Mouse (Mus musculus): Measurements from ENCODE around the gene Arf3. TPM values are rescaled to one million over a fixed set of nuclear protein-coding genes. Genes with fewer than 3 reads are reported as not detected.
A peak's percentile ranks its signal among the peaks of the same experiment; 100 is the strongest.

The Arf3 gene
- polyA plus RNA-seq, 1 experiment: 72.0 TPM

DNA sequence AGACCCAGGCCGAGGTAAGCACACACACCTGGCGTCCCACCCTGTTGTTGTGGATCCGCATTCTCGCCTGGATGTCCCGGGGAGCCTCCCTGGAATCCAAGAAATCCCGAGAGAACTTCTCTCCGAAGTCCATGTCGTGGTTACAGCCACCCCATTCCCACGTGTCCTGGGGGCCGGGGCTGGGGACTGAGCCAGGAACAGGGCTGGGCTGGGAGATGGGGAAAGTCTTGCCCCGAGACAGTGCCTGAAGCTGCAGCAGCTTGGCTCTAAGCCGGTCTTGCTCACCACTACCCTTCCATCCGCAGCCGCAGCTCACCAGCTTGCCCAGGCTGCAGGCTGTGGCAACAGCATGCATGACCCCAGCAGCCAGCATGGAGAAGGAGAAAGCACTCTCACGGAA, 11.1 kb upstream of the Arf3 start:
- Histone ChIP-seq H3ac (ENCODE audit: control insufficient read depth, insufficient read length) (no peak overlapping the region), H3K36me3 (ENCODE audit: control insufficient read depth, insufficient read depth) (no peaks in the 10 kb centered on the region), H3K4me2 (ENCODE audit: low read depth) (no peak overlapping the region), H3K27me3 (ENCODE audit: control insufficient read depth, insufficient read depth, insufficient read length) (no peaks in the 10 kb centered on the region), H3K4me3 (no peak overlapping the region), H3K79me2 (ENCODE audit: control insufficient read depth, insufficient read depth) (no peaks in the 10 kb centered on the region)
- TF ChIP-seq CEBPB (IDR thresholded peaks at IDR 0.05; ENCODE audit: insufficient read depth, poor library complexity, severe bottlenecking): no peak
- no peak for TF ChIP-seq E2F4 (IDR thresholded peaks at IDR 0.05; ENCODE audit: insufficient read depth)
- no peak for TF ChIP-seq SRF (IDR thresholded peaks at IDR 0.05; ENCODE audit: control insufficient read depth, insufficient read length, low read depth)
- TF ChIP-seq TCF3 (IDR thresholded peaks at IDR 0.05; ENCODE audit: insufficient read length, low read depth): no peak
- TF ChIP-seq MYOD1 (IDR thresholded peaks at IDR 0.05; ENCODE audit: control insufficient read depth in 1 of 3, insufficient read length in 2 of 3, low read depth in 2 of 3): no peak
- TF ChIP-seq POLR2A (IDR thresholded peaks at IDR 0.05; ENCODE audit: insufficient read length, low read depth): no peak
- no peak for TF ChIP-seq MYOG (IDR thresholded peaks at IDR 0.05; ENCODE audit: control insufficient read depth in 1 of 3, insufficient read depth in 1 of 3, insufficient read length in 2 of 3, low read depth in 2 of 3)
- TF ChIP-seq USF1 (IDR thresholded peaks at IDR 0.05; ENCODE audit: low read depth): no peak
- no peak for TF ChIP-seq POLR2AphosphoS2 (IDR thresholded peaks at IDR 0.05; ENCODE audit: insufficient read length, low read depth)
- no peak for TF ChIP-seq TCF12 (IDR thresholded peaks at IDR 0.05; ENCODE audit: insufficient read depth, poor library complexity, severe bottlenecking)
- TF ChIP-seq REST (IDR thresholded peaks at IDR 0.05; ENCODE audit: insufficient read depth, insufficient read length): no peak

DNA sequence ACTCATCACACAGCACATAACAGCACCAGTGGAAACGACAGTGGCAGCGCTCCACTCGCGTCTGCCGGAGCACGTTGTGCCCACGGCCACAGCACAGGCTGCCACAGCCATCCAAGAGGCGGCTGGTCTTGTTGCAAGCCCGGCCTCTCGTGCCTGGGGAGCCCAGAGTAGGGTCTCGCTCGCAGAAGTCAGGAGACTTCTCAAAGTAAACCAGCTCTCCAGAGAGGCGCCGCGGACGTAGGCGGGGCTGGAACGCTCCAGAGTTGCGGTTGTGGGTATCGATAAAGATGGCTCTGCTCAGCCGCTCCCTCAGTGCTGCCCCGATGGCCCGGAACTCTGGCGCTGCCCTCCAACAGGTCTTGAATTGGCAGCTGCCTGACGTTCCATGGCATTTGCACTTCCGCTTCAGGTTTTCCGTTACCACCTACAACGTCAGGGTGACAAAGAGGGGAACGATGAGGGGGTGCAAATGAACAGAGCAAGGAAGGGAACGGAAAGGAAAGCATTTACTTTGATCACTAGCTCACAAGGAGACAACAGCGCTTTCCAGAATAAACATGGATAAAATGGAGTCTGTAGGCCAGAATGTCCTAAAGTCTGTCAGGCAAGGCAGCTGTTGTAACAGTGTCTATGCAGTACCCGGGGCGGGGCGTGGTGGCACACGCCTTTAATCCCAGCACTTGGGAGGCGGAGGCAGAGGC, 9.6 kb upstream of the Arf3 start:
- no peaks in the 10 kb centered on the region for H3K79me2 ChIP-seq (ENCODE audit: control insufficient read depth, insufficient read depth)
- TF ChIP-seq MYOD1 (IDR thresholded peaks at IDR 0.05; ENCODE audit: control insufficient read depth in 1 of 3, insufficient read length in 2 of 3, low read depth in 2 of 3) (peak in 1 of 3 experiments; percentile 34), REST (IDR thresholded peaks at IDR 0.05; ENCODE audit: insufficient read depth, insufficient read length) (no peak)

DNA sequence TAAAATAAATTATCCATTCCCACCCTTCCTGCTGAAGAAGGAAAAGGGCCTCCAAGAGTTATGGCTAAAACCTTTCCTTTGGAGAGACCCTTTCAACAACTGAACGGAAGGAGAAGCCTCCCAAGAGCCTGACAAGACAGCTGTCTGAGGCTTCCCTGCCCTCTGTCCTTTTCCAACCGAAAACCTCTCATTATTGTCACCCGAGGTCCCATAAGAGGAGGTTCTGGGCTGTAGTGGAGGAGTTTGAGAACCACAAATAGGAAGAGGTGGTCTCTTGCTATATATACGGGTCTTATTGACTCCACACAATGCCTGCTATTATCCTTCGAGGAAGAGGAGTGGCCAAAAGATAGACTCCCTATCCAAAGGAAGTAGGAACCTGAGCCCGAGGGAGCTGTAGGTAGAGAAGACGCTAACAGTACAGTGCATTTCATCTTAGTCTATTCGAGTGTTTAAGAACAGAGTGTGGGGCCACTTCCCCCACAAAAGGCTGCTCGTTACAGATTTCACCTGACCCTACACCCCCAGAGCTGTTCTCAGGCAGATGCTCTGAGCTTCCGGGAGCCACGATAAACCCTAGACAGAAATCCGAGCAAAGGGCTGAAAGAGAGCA, 8.9 kb upstream of the Arf3 start:
- Histone ChIP-seq H3ac (ENCODE audit: control insufficient read depth, insufficient read length) (no peak overlapping the region), H3K4me2 (ENCODE audit: low read depth) (no peak overlapping the region), H3K4me3 (no peak overlapping the region), H3K36me3 (ENCODE audit: control insufficient read depth, insufficient read depth) (no peaks in the 10 kb centered on the region), H3K79me2 (ENCODE audit: control insufficient read depth, insufficient read depth) (no peaks in the 10 kb centered on the region), H3K27me3 (ENCODE audit: control insufficient read depth, insufficient read depth, insufficient read length) (no peaks in the 10 kb centered on the region)
- TF ChIP-seq POLR2AphosphoS2 (IDR thresholded peaks at IDR 0.05; ENCODE audit: insufficient read length, low read depth) (no peak), MYOG (IDR thresholded peaks at IDR 0.05; ENCODE audit: control insufficient read depth in 1 of 3, insufficient read depth in 1 of 3, insufficient read length in 2 of 3, low read depth in 2 of 3) (no peak), USF1 (IDR thresholded peaks at IDR 0.05; ENCODE audit: low read depth) (no peak), POLR2A (IDR thresholded peaks at IDR 0.05; ENCODE audit: insufficient read length, low read depth) (no peak), TCF12 (IDR thresholded peaks at IDR 0.05; ENCODE audit: insufficient read depth, poor library complexity, severe bottlenecking) (no peak), E2F4 (IDR thresholded peaks at IDR 0.05; ENCODE audit: insufficient read depth) (no peak), SRF (IDR thresholded peaks at IDR 0.05; ENCODE audit: control insufficient read depth, insufficient read length, low read depth) (no peak), TCF3 (IDR thresholded peaks at IDR 0.05; ENCODE audit: insufficient read length, low read depth) (no peak), MAX (IDR thresholded peaks at IDR 0.05; ENCODE audit: low read depth) (no peak), CEBPB (IDR thresholded peaks at IDR 0.05; ENCODE audit: insufficient read depth, poor library complexity, severe bottlenecking) (no peak), MYOD1 (IDR thresholded peaks at IDR 0.05; ENCODE audit: control insufficient read depth in 1 of 3, insufficient read length in 2 of 3, low read depth in 2 of 3) (no peak), REST (IDR thresholded peaks at IDR 0.05; ENCODE audit: insufficient read depth, insufficient read length) (no peak)

More for the DNA sequence above, 9.6 kb upstream of the Arf3 start:
- Histone ChIP-seq H3K4me2 (ENCODE audit: low read depth) (no peak overlapping the region), H3ac (ENCODE audit: control insufficient read depth, insufficient read length) (no peak overlapping the region), H3K4me3 (no peak overlapping the region), H3K36me3 (ENCODE audit: control insufficient read depth, insufficient read depth) (no peaks in the 10 kb centered on the region), H3K27me3 (ENCODE audit: control insufficient read depth, insufficient read depth, insufficient read length) (no peaks in the 10 kb centered on the region)

DNA sequence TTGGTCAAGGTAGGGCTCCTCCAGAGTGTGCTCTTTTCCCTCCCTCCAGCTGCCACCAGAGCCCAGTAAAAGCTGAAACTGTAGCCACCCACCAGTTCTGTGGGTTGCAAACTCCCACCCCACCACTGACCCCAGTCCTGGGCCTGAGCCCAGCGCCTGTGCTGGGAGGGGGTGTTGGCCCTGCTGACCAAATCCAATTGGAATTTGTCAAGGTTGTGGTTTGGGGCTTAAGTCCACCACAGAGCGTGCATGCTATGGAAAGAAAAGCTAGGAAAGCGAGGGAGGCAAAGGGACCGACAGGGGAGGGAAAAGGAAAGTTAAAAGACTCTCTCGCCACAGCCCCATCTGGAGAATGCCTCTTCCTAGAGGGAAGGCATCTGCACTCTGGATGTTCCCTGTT, 5.2 kb upstream of the Arf3 start:
- Histone ChIP-seq H3K4me3 (no peak overlapping the region), H3ac (ENCODE audit: control insufficient read depth, insufficient read length) (no peak overlapping the region), H3K4me2 (ENCODE audit: low read depth) (peak overlapping the region; percentile 63), H3K27me3 (ENCODE audit: control insufficient read depth, insufficient read depth, insufficient read length) (no peaks in the 10 kb centered on the region), H3K79me2 (ENCODE audit: control insufficient read depth, insufficient read depth) (no peaks in the 10 kb centered on the region), H3K36me3 (ENCODE audit: control insufficient read depth, insufficient read depth) (no peaks in the 10 kb centered on the region)
- TF ChIP-seq MYOG (IDR thresholded peaks at IDR 0.05; ENCODE audit: control insufficient read depth in 1 of 3, insufficient read depth in 1 of 3, insufficient read length in 2 of 3, low read depth in 2 of 3) (peak in 1 of 3 experiments; percentile 46), E2F4 (IDR thresholded peaks at IDR 0.05; ENCODE audit: insufficient read depth) (no peak), POLR2AphosphoS2 (IDR thresholded peaks at IDR 0.05; ENCODE audit: insufficient read length, low read depth) (no peak), USF1 (IDR thresholded peaks at IDR 0.05; ENCODE audit: low read depth) (no peak), SRF (IDR thresholded peaks at IDR 0.05; ENCODE audit: control insufficient read depth, insufficient read length, low read depth) (no peak), REST (IDR thresholded peaks at IDR 0.05; ENCODE audit: insufficient read depth, insufficient read length) (no peak), TCF12 (IDR thresholded peaks at IDR 0.05; ENCODE audit: insufficient read depth, poor library complexity, severe bottlenecking) (no peak), MYOD1 (IDR thresholded peaks at IDR 0.05; ENCODE audit: control insufficient read depth in 1 of 3, insufficient read length in 2 of 3, low read depth in 2 of 3) (peak in 2 of 3 experiments; percentile 41 to 43), TCF3 (IDR thresholded peaks at IDR 0.05; ENCODE audit: insufficient read length, low read depth) (peak; percentile 1), POLR2A (IDR thresholded peaks at IDR 0.05; ENCODE audit: insufficient read length, low read depth) (no peak)
